8 mouse cellular contexts compared by ENCODE assay signal in genomic region chr1:41897768-41898330, GRCm38 (mm10).
A peak's percentile ranks its signal among the peaks of the same experiment; 100 is the strongest.
DNase-seq lines count a peak whose midpoint lies in the region; ATAC-seq and TF ChIP-seq lines count a peak whose summit lies in the region.

No protein-coding gene starts in this region.

- CTCF ChIA-PET in Patski (lab: Charles Lee): interaction anchor here (0.6 to 2.3 kb wide), 4 partner anchors 9 to 796 kb away, joined by 3 to 5 read pairs (median 3); no protein-coding TSS in a partner anchor

- peak; percentile 48 for DNase-seq in hindbrain, embryonic 11.5 days (ENCODE audit: low spot score)
- DNase-seq in ES-CJ7 (ENCODE audit: low read depth, low spot score) (peak; percentile 12), Patski (ENCODE audit: low read depth, low spot score) (no peak)
- DNase-seq in kidney, postnatal 36 days: peak; percentile 19 to 52
- DNase-seq in liver, embryonic 11.5 days (ENCODE audit: low spot score): no peak
- DNase-seq in spleen, adult 18-20 months: no peak
- DNase-seq in adrenal gland, adult 2 months: no peak

- no peak overlapping the region for H3K4me2 ChIP-seq in hindbrain, embryonic 11.5 days (replicated peaks; ENCODE audit: low read depth, low read length)
- no peak overlapping the region for H3K4me2 ChIP-seq in hindbrain, embryonic 13.5 days
- H3K4me2 ChIP-seq in liver, embryonic 11.5 days: no peak overlapping the region

- POLR2A ChIA-PET in Patski (lab: Charles Lee): no interaction called here

- peak; percentile 60 for TF ChIP-seq CTCF in Patski (IDR thresholded peaks at IDR 0.05)

- no peaks in the 10 kb centered on the region for H3K27me3 ChIP-seq in hindbrain, embryonic 11.5 days (ENCODE audit: control insufficient read depth, insufficient read depth, low read length)
- no peaks in the 10 kb centered on the region for H3K27me3 ChIP-seq in hindbrain, embryonic 13.5 days
- peaks cover 3% of the 10 kb centered on the region for H3K27me3 ChIP-seq in Patski
- H3K27me3 ChIP-seq in liver, embryonic 11.5 days (replicated peaks; ENCODE audit: control insufficient read depth, insufficient read depth, low read length): no peaks in the 10 kb centered on the region

- ATAC-seq in hindbrain, embryonic 11.5 days (ENCODE audit: low FRiP score): no peak
- ATAC-seq in hindbrain, embryonic 13.5 days (ENCODE audit: low FRiP score): no peak
- ATAC-seq in Patski: no peak
- no peak for ATAC-seq in liver, embryonic 11.5 days (replicated peaks; ENCODE audit: low FRiP score)

- H3K27ac ChIP-seq in hindbrain, embryonic 11.5 days (ENCODE audit: low read depth, low read length): no peak overlapping the region
- no peak overlapping the region for H3K27ac ChIP-seq in hindbrain, embryonic 13.5 days
- no peak overlapping the region for H3K27ac ChIP-seq in liver, embryonic 11.5 days (ENCODE audit: low read depth, low read length)

- H3K4me3 ChIP-seq in hindbrain, embryonic 11.5 days (ENCODE audit: low read depth, low read length): no peak overlapping the region
- no peak overlapping the region for H3K4me3 ChIP-seq in hindbrain, embryonic 13.5 days
- no peak overlapping the region for H3K4me3 ChIP-seq in liver, embryonic 11.5 days (ENCODE audit: low read depth, low read length)

- no peaks in the 10 kb centered on the region for H3K4me1 ChIP-seq in hindbrain, embryonic 11.5 days (replicated peaks; ENCODE audit: control insufficient read depth, insufficient read depth, low read length)
- no peaks in the 10 kb centered on the region for H3K4me1 ChIP-seq in hindbrain, embryonic 13.5 days (replicated peaks)
- no peaks in the 10 kb centered on the region for H3K4me1 ChIP-seq in liver, embryonic 11.5 days (replicated peaks; ENCODE audit: control insufficient read depth, insufficient read depth, low read length)

- 78% methylated on average over 4 of the region's 4 CpGs for WGBS in hindbrain, embryonic 11.5 days
- WGBS in hindbrain, embryonic 13.5 days: 65% methylated on average over 4 of the region's 4 CpGs
- WGBS in liver, embryonic 11.5 days: 80% methylated on average over 4 of the region's 4 CpGs

- no peak overlapping the region for H3K9ac ChIP-seq in hindbrain, embryonic 11.5 days (ENCODE audit: low read depth, low read length)
- no peak overlapping the region for H3K9ac ChIP-seq in hindbrain, embryonic 13.5 days
- no peak overlapping the region for H3K9ac ChIP-seq in liver, embryonic 11.5 days (ENCODE audit: low read depth, low read length)

- H3K9me3 ChIP-seq in hindbrain, embryonic 11.5 days (ENCODE audit: control insufficient read depth, low read length): no peaks in the 10 kb centered on the region
- H3K9me3 ChIP-seq in hindbrain, embryonic 13.5 days: no peaks in the 10 kb centered on the region
- H3K9me3 ChIP-seq in liver, embryonic 11.5 days (ENCODE audit: control insufficient read depth, low read length): no peaks in the 10 kb centered on the region

- no peaks in the 10 kb centered on the region for H3K36me3 ChIP-seq in hindbrain, embryonic 11.5 days (ENCODE audit: control insufficient read depth, insufficient read depth, low read length)
- H3K36me3 ChIP-seq in hindbrain, embryonic 13.5 days: no peaks in the 10 kb centered on the region
- H3K36me3 ChIP-seq in liver, embryonic 11.5 days (ENCODE audit: control insufficient read depth, insufficient read depth, low read length): no peaks in the 10 kb centered on the region

- in situ Hi-C loops in Patski (cut with MboI; ENCODE audit: low pct_unique_long_range_greater_than_20kb): no loop called here

Comparison
In these comparisons a context has a peak if more than half of its experiments do, and no peak if none do; other contexts are left out.
1. DNase-seq: peak in hindbrain, embryonic 11.5 days (single experiment), ES-CJ7 (single experiment) and kidney, postnatal 36 days (2 of 2); none in Patski (single experiment), liver, embryonic 11.5 days (single experiment), spleen, adult 18-20 months (0 of 2) and adrenal gland, adult 2 months (single experiment).